Mouse (Mus musculus) testis, postnatal 14 days (tissue): ENCODE measurements around the gene Casd1.
A peak's percentile ranks its signal among the peaks of the same experiment; 100 is the strongest.

Experiments
- DNase-seq: peaks from one replicate; pipeline ENCODE4 v3.0.0; 2021; ENCODE audit warnings: low spot score

Gene Casd1

DNA sequence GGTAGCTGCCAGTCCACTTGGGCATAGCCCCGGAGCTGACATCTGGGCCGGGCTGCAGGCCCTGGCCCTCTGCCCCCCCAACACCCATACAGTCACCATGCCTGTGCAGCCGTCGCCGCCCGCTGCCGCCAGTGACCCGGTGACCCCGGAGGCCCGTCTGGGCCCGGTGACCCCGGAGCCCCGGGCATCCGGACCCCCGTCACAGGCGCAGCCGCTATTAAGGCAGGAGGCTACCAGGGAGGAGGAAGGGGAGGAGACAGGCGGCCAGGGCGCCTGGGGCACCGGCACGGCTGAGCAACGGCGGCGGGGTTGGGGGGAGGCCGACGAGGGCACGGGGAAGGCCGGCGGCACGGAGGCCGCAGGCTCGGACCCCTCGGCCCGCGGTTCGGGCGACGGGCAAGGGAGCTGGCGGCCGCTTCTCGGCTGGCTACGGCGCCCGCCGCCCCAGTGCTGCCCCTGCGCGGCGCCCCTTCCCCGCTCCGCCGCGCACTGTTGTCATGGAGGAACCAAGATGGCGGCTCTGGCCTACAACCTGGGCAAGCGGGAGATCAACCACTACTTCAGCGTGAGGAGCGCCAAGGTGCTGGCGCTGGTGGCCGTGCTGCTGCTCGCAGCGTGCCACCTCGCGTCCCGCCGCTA lies at the start of gene Casd1:
TSS of gene Casd1 (plus strand) at position 182 of the 639 bp plus-strand sequence.
- DNase-seq, result peak; percentile 79

- no peak for DNase-seq
Observed at GRCm38 (mm10) chr6:4555366-4555765, 45.3 kb upstream of the Casd1 start.

DNA sequence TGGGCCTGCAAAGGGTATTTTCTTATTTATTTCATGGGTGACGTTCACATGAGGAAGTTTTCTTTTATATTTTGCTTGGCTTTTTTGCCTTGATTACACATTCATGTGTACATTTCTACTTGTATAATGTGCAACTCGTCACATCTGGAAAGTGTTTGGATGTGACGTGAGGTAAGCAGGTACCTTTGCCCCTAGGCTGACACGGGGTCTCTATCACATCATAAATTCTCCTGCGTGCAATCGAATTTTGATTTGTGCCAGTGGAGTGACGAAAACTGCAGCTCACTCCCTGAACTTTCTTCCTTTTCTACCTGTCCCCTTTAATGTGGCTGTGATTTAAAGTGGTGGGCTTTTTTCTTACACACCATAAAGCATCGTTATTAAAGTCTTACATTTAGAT lies 43.6 kb upstream of the Casd1 start:
- no peak for DNase-seq

GRCm38 (mm10) chr6:4557678-4558077 lies 43.0 kb upstream of the Casd1 start:
- no peak for DNase-seq

DNA sequence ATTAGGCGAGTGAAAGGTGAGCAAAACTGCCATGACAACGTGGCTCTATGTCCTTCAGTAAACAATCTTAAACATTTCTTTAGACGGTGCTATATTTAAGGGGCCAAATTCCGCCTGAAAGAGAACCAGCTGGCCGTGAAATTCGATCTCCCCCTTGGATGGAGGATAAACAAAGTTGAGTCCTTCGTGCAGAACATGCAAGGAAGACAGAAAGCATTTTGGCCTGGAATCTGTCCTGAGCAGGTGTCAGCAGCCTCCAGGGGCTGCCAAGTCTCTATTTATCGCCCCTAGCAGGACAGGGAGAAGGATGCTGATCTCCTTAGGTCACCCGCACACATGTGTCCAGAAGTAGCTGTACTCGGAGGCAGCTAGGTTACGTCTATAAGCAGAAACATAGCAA lies 39.5 kb upstream of the Casd1 start:
- DNase-seq, result no peak

DNA sequence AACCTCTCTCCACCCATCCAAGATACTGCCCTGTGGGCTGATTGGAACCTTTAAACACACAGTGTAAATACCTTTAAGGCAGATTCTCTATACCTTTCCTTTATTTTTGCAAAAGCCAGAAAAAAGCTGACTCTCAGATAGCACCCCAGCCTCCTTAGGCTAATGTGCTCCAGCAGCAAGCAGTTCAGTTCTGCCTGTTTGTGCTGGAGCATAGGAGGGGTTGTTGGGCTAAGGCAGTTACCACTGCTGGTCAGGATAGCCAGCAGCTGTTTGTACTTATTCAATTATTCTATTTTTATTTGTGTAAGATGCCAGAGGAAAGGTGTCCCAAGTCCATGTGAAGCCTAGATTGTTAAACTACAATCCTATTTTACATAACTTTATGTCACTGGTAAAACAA lies 39.0 kb upstream of the Casd1 start:
- no peak for DNase-seq

DNA sequence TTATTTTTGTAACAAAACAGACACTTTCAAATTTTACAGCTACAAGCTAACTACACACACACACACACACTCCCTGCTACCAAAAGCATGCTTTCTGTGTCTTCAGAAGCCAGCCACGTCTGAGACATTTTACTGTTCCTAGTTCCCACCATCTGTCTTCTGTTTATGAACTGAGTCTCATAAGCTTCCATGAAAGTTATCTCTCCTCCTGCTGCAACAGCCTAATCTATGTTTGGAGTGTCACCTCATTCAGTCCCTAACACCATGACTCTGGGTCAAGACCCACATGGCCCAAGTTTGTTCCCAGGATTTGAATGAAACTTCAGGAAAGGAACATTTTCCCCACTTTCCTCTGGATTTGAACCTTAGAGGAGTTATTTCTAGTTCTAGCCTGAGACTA lies 38.2 kb upstream of the Casd1 start:
- DNase-seq, result no peak

DNA sequence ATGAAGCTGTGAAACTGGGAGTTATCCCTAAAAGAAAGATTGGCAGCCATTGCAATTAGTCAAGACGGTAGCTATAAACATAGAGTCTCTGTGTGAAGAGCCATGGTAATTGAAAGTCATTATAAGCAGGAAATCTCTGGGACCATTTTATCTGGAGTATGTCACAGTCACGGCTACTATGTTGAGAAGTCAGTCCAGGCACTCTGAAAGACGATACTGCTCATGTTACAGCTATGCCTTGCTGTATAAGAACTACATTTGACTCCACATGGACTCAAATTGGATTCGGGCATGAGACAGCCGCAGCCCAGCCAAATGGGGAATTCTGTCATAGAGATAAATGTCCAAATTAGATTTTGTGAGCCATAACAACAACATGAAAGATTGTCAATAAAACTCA lies 37.2 kb upstream of the Casd1 start:
- DNase-seq, result no peak

- DNase-seq, result no peak
Observed at GRCm38 (mm10) chr6:4570412-4570811, 30.2 kb upstream of the Casd1 start.

DNA sequence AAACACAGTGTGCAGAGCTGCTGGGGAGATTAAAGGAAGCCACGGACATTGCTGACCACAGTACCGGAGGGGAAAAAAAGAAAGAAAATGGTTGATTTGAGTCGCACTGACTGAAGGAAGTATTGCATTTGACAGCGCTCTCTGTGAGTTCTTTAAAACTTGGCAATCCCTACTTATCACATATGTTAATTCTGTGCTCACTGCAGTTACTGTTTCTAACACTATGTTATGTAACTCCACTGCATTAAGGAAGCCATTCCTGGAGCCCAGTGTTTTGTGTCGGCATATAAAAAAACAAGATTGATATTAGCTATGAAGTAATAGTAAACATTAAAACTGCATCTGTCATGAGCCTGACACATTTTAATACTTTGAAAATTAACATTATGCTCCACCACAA lies 22.9 kb upstream of the Casd1 start:
- no peak for DNase-seq

GRCm38 (mm10) chr6:4578343-4578742 lies 22.3 kb upstream of the Casd1 start:
- DNase-seq, result no peak

DNA sequence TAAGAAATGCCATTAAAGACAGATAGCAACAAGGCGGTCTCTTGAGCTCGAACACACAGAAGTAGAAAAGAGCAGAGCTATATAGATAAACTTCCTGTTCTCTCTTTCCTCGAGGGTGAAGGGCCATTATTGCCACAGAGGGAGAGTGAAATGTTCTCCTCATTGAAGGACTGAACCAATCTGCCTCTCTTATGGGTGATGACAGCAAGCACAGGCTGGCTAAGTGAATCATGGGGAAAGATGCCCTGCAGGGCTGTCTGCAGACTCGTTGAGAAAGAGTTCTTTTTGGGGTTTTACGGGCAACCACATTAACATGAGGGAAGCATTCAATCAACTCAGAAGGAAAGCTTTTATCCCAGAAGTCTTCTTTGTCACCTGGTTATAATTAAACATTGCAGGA lies 21.0 kb upstream of the Casd1 start:
- DNase-seq, result no peak

DNA sequence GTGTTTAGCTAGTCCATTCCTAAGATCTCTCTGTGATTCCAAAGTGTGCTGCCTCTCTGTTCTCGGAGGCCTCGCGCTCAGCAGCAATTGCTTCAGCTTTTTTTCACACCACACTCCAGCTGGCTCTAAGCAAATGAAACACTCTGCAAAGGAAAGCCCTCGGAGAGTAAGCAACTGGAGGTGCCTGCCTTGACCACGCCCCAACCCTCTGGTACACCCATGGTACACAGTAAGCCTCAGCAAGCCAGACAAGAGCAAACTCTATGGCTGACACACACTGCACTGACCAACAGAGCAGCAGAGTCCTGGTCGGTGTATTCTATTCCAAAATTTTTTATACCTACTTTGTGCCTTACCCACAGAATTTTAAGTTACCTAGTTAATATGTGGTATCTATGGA lies 17.2 kb upstream of the Casd1 start:
- no peak for DNase-seq

GRCm38 (mm10) chr6:4587946-4588345 lies 12.7 kb upstream of the Casd1 start:
- DNase-seq, result no peak

DNA sequence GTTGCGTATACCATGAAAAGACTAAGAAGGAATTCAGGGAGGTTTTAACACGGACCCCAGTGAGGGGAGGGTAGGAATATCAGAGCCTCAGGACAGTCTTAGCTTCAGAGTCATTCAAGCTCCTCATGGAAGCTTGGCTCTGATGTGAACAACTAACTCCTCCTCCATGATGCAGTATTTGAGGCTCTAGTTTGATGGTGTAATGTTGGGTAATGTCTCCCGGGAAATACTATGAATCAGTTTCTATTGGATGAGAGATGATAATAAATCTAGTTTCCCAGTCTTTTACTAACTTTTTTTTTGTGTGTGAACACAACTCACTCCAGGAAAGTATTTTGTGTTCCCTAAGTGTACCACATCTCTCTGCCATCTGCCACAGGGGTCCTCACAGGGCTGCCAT lies 11.9 kb upstream of the Casd1 start:
- no peak for DNase-seq

GRCm38 (mm10) chr6:4590089-4590488 lies 10.6 kb upstream of the Casd1 start:
- DNase-seq, result no peak

DNA sequence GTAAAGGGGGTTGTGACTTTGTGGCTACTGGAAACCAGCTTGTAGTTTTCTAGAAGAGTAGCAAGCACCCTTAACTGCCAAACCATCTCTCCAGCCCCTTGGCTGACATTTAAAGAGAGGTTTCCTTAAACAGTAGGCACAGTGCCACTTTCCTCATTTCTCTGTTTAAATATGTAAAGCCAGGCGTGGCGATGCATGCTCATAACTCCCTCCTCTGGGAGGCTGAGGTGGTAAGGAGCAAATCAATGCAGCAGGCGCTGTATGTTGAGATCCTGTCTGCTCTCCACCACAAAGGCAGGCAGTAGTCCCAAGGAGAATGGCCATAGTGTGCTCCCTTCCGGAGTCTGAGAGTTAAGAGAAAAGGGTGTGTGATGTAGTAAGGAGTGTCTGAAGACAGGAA lies 2.9 kb upstream of the Casd1 start:
- no peak for DNase-seq

- no peak for DNase-seq
Observed at GRCm38 (mm10) chr6:4600085-4600657, 468 bp upstream of the Casd1 start.

DNA sequence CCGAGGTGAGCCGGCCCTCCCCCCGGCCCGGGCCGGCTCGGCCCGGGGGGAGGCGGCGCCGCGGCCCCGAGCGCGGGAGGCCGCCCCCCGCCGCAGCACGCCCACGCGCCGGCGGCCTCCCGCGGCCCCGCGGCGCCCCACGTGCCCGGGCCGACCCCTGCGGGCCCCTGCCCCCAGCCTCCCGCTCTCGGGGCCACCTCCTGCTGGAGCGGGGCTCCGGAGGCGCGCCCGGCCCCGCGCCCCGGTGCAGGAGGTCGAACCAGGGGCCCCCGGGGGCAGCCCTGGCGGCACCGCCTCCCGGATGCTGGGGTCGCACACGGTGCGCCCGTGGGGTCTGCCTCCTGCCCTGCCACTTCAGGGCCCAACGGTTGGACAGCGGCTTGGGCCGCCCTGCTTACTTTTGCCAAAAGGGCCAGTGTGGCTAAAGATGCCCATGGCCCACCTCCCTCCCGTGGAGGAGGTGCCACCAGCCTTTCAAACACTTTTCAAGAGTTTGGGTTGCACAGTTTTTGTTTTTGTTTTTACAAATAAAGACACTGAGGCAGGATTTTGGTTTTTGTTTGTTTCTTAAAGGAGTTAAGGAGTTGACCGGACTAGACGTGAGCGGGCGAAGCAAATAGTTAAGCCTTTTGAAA lies 775 bp downstream of the Casd1 start:
- DNase-seq, result peak; percentile 74

GRCm38 (mm10) chr6:4602012-4602411 lies 1.4 kb downstream of the Casd1 start:
- no peak for DNase-seq

- no peak for DNase-seq
Observed at GRCm38 (mm10) chr6:4606394-4606793, 5.8 kb downstream of the Casd1 start.

DNA sequence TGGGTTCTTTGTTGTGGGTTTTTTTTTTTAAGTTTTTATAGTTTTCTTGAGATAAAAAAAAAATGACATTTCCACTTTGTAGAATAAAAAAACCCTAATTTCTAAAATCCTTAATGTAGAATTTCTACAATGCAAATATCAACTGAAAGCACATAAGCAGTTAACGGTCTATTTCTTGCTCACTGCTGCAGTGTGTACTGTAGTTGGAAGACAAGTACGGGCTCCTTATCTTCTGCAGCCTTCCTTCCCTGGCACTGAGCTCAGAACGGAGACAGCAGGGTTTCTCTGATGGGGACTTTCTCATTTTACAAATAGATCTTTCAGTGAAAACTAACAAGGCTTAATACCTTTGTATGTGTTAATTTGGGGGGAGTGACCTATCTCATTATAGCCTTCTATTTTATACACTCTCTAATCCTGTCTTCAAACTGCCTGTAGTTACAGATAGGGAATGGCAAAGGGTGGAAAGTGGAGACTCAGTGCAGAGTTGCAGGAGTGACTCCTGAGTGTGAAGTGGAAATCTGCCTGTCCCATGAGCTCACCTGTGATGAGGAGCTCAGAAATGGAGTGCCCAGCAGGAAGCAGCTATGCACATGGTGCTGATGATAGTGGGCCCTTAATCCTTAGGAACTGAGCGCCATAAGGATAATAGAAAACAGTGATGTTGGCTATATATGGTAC lies 9.7 kb downstream of the Casd1 start:
- no peak for DNase-seq

DNA sequence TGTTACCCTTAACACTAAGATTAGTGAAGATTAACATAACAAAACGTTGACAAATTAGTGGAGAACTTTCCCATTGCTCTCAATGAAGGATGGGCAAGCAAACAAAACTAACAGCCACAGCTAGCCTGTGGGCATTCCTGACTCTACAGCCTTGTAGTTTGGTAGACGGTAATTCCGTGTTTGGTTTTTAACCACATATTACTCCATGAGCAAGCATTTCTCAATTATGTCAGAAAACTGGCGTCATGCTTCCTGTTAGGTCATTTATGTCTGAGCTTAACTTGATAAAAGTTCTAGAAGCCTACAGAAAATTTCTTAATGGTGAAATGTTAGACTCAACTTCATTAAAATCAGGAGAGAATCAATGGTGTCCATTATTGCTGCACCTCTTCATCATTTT lies 11.2 kb downstream of the Casd1 start:
- DNase-seq, result no peak
